ENCODE assay signal across 8 mouse cellular contexts in genomic region chr15:98145559-98146181, GRCm38 (mm10). TPM values are rescaled to one million over a fixed set of nuclear protein-coding genes. Genes with fewer than 3 reads are reported as not detected.
DNase-seq lines count a peak whose midpoint lies in the region; ATAC-seq and TF ChIP-seq lines count a peak whose summit lies in the region.

No protein-coding gene starts in this region.

- H3K9me3 ChIP-seq in erythroblast, embryonic 14.5 days (ENCODE audit: control insufficient read depth, low read length) = no peaks in the 10 kb centered on the region
- H3K9me3 ChIP-seq in heart, embryonic 12.5 days (replicated peaks) = no peaks in the 10 kb centered on the region
- no peaks in the 10 kb centered on the region for H3K9me3 ChIP-seq in kidney, postnatal 0 days (replicated peaks; ENCODE audit: low read length)
- no peaks in the 10 kb centered on the region for H3K9me3 ChIP-seq in liver, embryonic 11.5 days (ENCODE audit: control insufficient read depth, low read length)
- no peaks in the 10 kb centered on the region for H3K9me3 ChIP-seq in stomach, embryonic 14.5 days (ENCODE audit: control insufficient read depth, low read depth, low read length)

- peaks cover 26% of the 10 kb centered on the region for H3K79me2 ChIP-seq in C2C12 (ENCODE audit: control insufficient read depth, insufficient read depth)

- WGBS in heart, embryonic 12.5 days = under 1% methylated on average over 38 of the region's 38 CpGs
- WGBS in kidney, postnatal 0 days = under 1% methylated on average over 38 of the region's 38 CpGs
- 1% methylated on average over 38 of the region's 38 CpGs for WGBS in liver, embryonic 11.5 days
- 1% methylated on average over 38 of the region's 38 CpGs for WGBS in stomach, embryonic 14.5 days

- TF ChIP-seq POLR2A in brain, embryonic 14.5 days (IDR thresholded peaks at IDR 0.05; ENCODE audit: borderline replicate concordance, extremely low read depth, insufficient read depth, insufficient read length, poor library complexity, severe bottlenecking) = peak; percentile 63; the same call in 1 of the 2 replicates

- H3K79me3 ChIP-seq in C2C12 (ENCODE audit: low read depth) = peaks cover 15% of the 10 kb centered on the region

- H3ac ChIP-seq in C2C12 (ENCODE audit: control insufficient read depth, insufficient read length, low read depth) = peak overlapping the region; percentile 72

- peak; percentile 98 for DNase-seq in brain, embryonic 14.5 days (ENCODE audit: low read depth)
- DNase-seq in kidney, postnatal 0 days (ENCODE audit: low spot score) = peak; percentile 97
- DNase-seq in liver, embryonic 11.5 days (ENCODE audit: low spot score) = peak; percentile 89
- DNase-seq in naive thymus-derived CD4-positive, alpha-beta T cell, adult 2 months (ENCODE audit: low read depth) = peak; percentile 94

- H3K4me1 ChIP-seq in erythroblast, embryonic 14.5 days (ENCODE audit: control insufficient read depth) = peaks cover 19% of the 10 kb centered on the region
- H3K4me1 ChIP-seq in heart, embryonic 12.5 days (replicated peaks) = peaks cover 24% of the 10 kb centered on the region
- H3K4me1 ChIP-seq in kidney, postnatal 0 days (replicated peaks; ENCODE audit: insufficient read depth, low read length) = no peaks in the 10 kb centered on the region; the same call in 1 of the 2 replicates
- peaks cover 10% of the 10 kb centered on the region for H3K4me1 ChIP-seq in liver, embryonic 11.5 days (replicated peaks; ENCODE audit: control insufficient read depth, insufficient read depth, low read length)
- H3K4me1 ChIP-seq in stomach, embryonic 14.5 days (ENCODE audit: control insufficient read depth, insufficient read depth, low read length) = 0 out of 2 replicates have a peak, but pooled peaks cover 6% of the 10 kb centered on the region

- H3K4me2 ChIP-seq in heart, embryonic 12.5 days = peak overlapping the region; percentile 88
- peak overlapping the region; percentile 86 for H3K4me2 ChIP-seq in kidney, postnatal 0 days (ENCODE audit: low read length)
- H3K4me2 ChIP-seq in liver, embryonic 11.5 days = peak overlapping the region; percentile 88
- H3K4me2 ChIP-seq in stomach, embryonic 14.5 days (replicated peaks; ENCODE audit: low read depth, low read length) = peak overlapping the region; percentile 80

- TF ChIP-seq CTCF in C2C12 (IDR thresholded peaks at IDR 0.05; ENCODE audit: control insufficient read depth, insufficient read depth, insufficient read length) = no peak
- TF ChIP-seq CTCF in brain, embryonic 14.5 days (IDR thresholded peaks at IDR 0.05; ENCODE audit: borderline replicate concordance, extremely low read depth, insufficient read depth, insufficient read length) = no peak
- TF ChIP-seq CTCF in kidney, postnatal 0 days (IDR thresholded peaks at IDR 0.05; ENCODE audit: low read depth) = no peak

- H3K36me3 ChIP-seq in C2C12 (ENCODE audit: control insufficient read depth, insufficient read depth) = peaks cover 15% of the 10 kb centered on the region
- H3K36me3 ChIP-seq in erythroblast, embryonic 14.5 days (ENCODE audit: control insufficient read depth) = peaks cover 20% of the 10 kb centered on the region
- peaks cover 18% of the 10 kb centered on the region for H3K36me3 ChIP-seq in heart, embryonic 12.5 days
- H3K36me3 ChIP-seq in kidney, postnatal 0 days (ENCODE audit: insufficient read depth, low read length) = peaks cover 5% of the 10 kb centered on the region; the same call in 1 of the 2 replicates
- peaks cover 5% of the 10 kb centered on the region; the same call in 1 of the 2 replicates for H3K36me3 ChIP-seq in liver, embryonic 11.5 days (ENCODE audit: control insufficient read depth, insufficient read depth, low read length)
- H3K36me3 ChIP-seq in stomach, embryonic 14.5 days (ENCODE audit: control insufficient read depth, insufficient read depth, low read length) = peaks cover 6% of the 10 kb centered on the region

- H3K27me3 ChIP-seq in C2C12 (ENCODE audit: control insufficient read depth, insufficient read depth, insufficient read length) = no peaks in the 10 kb centered on the region
- no peaks in the 10 kb centered on the region for H3K27me3 ChIP-seq in erythroblast, embryonic 14.5 days (ENCODE audit: control insufficient read depth)
- no peaks in the 10 kb centered on the region for H3K27me3 ChIP-seq in heart, embryonic 12.5 days (replicated peaks)
- no peaks in the 10 kb centered on the region for H3K27me3 ChIP-seq in kidney, postnatal 0 days (ENCODE audit: insufficient read depth, low read length)
- no peaks in the 10 kb centered on the region for H3K27me3 ChIP-seq in liver, embryonic 11.5 days (replicated peaks; ENCODE audit: control insufficient read depth, insufficient read depth, low read length)
- H3K27me3 ChIP-seq in stomach, embryonic 14.5 days (ENCODE audit: control insufficient read depth, insufficient read depth, low read length) = no peaks in the 10 kb centered on the region

- peak overlapping the region; percentile 98 for H3K4me3 ChIP-seq in C2C12 (ENCODE audit: insufficient read depth, poor library complexity, severe bottlenecking)
- H3K4me3 ChIP-seq in erythroblast, embryonic 14.5 days (replicated peaks) = peak overlapping the region; percentile 95
- peak overlapping the region; percentile 100 for H3K4me3 ChIP-seq in heart, embryonic 12.5 days
- H3K4me3 ChIP-seq in kidney, postnatal 0 days (replicated peaks; ENCODE audit: low read depth, low read length) = peak overlapping the region; percentile 75
- peak overlapping the region; percentile 98 for H3K4me3 ChIP-seq in liver, embryonic 11.5 days (ENCODE audit: low read depth, low read length)
- H3K4me3 ChIP-seq in stomach, embryonic 14.5 days (ENCODE audit: low read depth, low read length) = peak overlapping the region; percentile 99

- peak overlapping the region; percentile 99 for H3K9ac ChIP-seq in heart, embryonic 12.5 days
- peak overlapping the region; percentile 87 for H3K9ac ChIP-seq in kidney, postnatal 0 days (ENCODE audit: low read depth, low read length)
- H3K9ac ChIP-seq in liver, embryonic 11.5 days (ENCODE audit: low read depth, low read length) = peak overlapping the region; percentile 97
- peak overlapping the region; percentile 90 for H3K9ac ChIP-seq in stomach, embryonic 14.5 days (replicated peaks; ENCODE audit: low read depth, low read length)

- H3K27ac ChIP-seq in heart, embryonic 12.5 days (ENCODE audit: poor library complexity, severe bottlenecking) = peak overlapping the region; percentile 91
- peak overlapping the region; percentile 91 for H3K27ac ChIP-seq in kidney, postnatal 0 days
- peak overlapping the region; percentile 59 for H3K27ac ChIP-seq in liver, embryonic 11.5 days (ENCODE audit: low read depth, low read length)
- H3K27ac ChIP-seq in stomach, embryonic 14.5 days (ENCODE audit: low read length) = peak overlapping the region; percentile 72

- ATAC-seq in heart, embryonic 12.5 days (ENCODE audit: insufficient number of reproducible peaks, low FRiP score) = peak; percentile 94
- peak; percentile 94 for ATAC-seq in kidney, postnatal 0 days (replicated peaks; ENCODE audit: low FRiP score, low read depth)
- ATAC-seq in liver, embryonic 11.5 days (replicated peaks; ENCODE audit: low FRiP score) = peak; percentile 96
- peak; percentile 94 for ATAC-seq in stomach, embryonic 14.5 days (ENCODE audit: insufficient number of reproducible peaks, insufficient read depth, low FRiP score, low read depth)

RNA-seq across cellular contexts. Expression of gene Asb8, which starts 19.8 kb away (rescaled TPM):
- 39.0 TPM for polyA plus RNA-seq in C2C12 (2012; fragmentation: generic; extraction: Trizol)
- polyA plus RNA-seq in brain, embryonic 14.5 days (2012; rRNA removed) = 53.9 and 60.1 TPM in 2 replicates
- polyA plus RNA-seq in erythroblast, embryonic 14.5 days (2012) = 0.42 and 0.43 TPM in 2 replicates
- 76.2 and 78.9 TPM in 2 replicates for polyA plus RNA-seq in heart, embryonic 12.5 days (2016; fragmentation: Nextera tagmentation; extraction: Ambion mirVana)
- 49.5 and 52.5 TPM in 2 replicates for polyA plus RNA-seq in kidney, postnatal 0 days (2015; fragmentation: Nextera tagmentation; extraction: Ambion mirVana)
- polyA plus RNA-seq in liver, embryonic 11.5 days (2014; fragmentation: Nextera tagmentation; extraction: Ambion mirVana) = 37.2 and 42.5 TPM in 2 replicates
- 47.6 and 51.7 TPM in 2 replicates for polyA plus RNA-seq in stomach, embryonic 14.5 days (2014; fragmentation: Nextera tagmentation; extraction: Ambion mirVana)

RNA-seq across cellular contexts. Expression of gene Ccdc184, which starts 21.3 kb away (rescaled TPM):
- 1.1 TPM for polyA plus RNA-seq in C2C12 (2012; fragmentation: generic; extraction: Trizol)
- polyA plus RNA-seq in brain, embryonic 14.5 days (2012; rRNA removed) = 43.2 and 59.2 TPM in 2 replicates
- polyA plus RNA-seq in erythroblast, embryonic 14.5 days (2012) = not detected in 2 replicates
- polyA plus RNA-seq in heart, embryonic 12.5 days (2016; fragmentation: Nextera tagmentation; extraction: Ambion mirVana) = 1.4 TPM in 2 replicates
- 1.3 and 1.7 TPM in 2 replicates for polyA plus RNA-seq in kidney, postnatal 0 days (2015; fragmentation: Nextera tagmentation; extraction: Ambion mirVana)
- not detected in 2 replicates for polyA plus RNA-seq in liver, embryonic 11.5 days (2014; fragmentation: Nextera tagmentation; extraction: Ambion mirVana)
- 1.8 and 2.4 TPM in 2 replicates for polyA plus RNA-seq in stomach, embryonic 14.5 days (2014; fragmentation: Nextera tagmentation; extraction: Ambion mirVana)

RNA-seq across cellular contexts. Expression of gene Olfr288, which starts 49.7 kb away (rescaled TPM):
- polyA plus RNA-seq in C2C12 (2012; fragmentation: generic; extraction: Trizol) = not detected
- not detected in 2 replicates for polyA plus RNA-seq in brain, embryonic 14.5 days (2012; rRNA removed)
- not detected in 2 replicates for polyA plus RNA-seq in erythroblast, embryonic 14.5 days (2012)
- polyA plus RNA-seq in heart, embryonic 12.5 days (2016; fragmentation: Nextera tagmentation; extraction: Ambion mirVana) = not detected in 2 replicates
- not detected in 2 replicates for polyA plus RNA-seq in kidney, postnatal 0 days (2015; fragmentation: Nextera tagmentation; extraction: Ambion mirVana)
- polyA plus RNA-seq in liver, embryonic 11.5 days (2014; fragmentation: Nextera tagmentation; extraction: Ambion mirVana) = not detected in 2 replicates
- not detected in 2 replicates for polyA plus RNA-seq in stomach, embryonic 14.5 days (2014; fragmentation: Nextera tagmentation; extraction: Ambion mirVana)

RNA-seq across cellular contexts. Expression of gene Senp1, which starts 52.1 kb away (rescaled TPM):
- 21.7 TPM for polyA plus RNA-seq in C2C12 (2012; fragmentation: generic; extraction: Trizol)
- 20.0 and 25.3 TPM in 2 replicates for polyA plus RNA-seq in brain, embryonic 14.5 days (2012; rRNA removed)
- 0.71 and 1.0 TPM in 2 replicates for polyA plus RNA-seq in erythroblast, embryonic 14.5 days (2012)
- 26.9 and 30.1 TPM in 2 replicates for polyA plus RNA-seq in heart, embryonic 12.5 days (2016; fragmentation: Nextera tagmentation; extraction: Ambion mirVana)
- 17.1 and 17.9 TPM in 2 replicates for polyA plus RNA-seq in kidney, postnatal 0 days (2015; fragmentation: Nextera tagmentation; extraction: Ambion mirVana)
- polyA plus RNA-seq in liver, embryonic 11.5 days (2014; fragmentation: Nextera tagmentation; extraction: Ambion mirVana) = 37.9 and 38.6 TPM in 2 replicates
- 35.5 and 35.8 TPM in 2 replicates for polyA plus RNA-seq in stomach, embryonic 14.5 days (2014; fragmentation: Nextera tagmentation; extraction: Ambion mirVana)

RNA-seq across cellular contexts. Expression of gene Pfkm, which starts 53.3 kb away (rescaled TPM):
- polyA plus RNA-seq in C2C12 (2012; fragmentation: generic; extraction: Trizol) = 36.4 TPM
- polyA plus RNA-seq in brain, embryonic 14.5 days (2012; rRNA removed) = 96.7 and 102 TPM in 2 replicates
- polyA plus RNA-seq in erythroblast, embryonic 14.5 days (2012) = 2.4 and 3.1 TPM in 2 replicates
- polyA plus RNA-seq in heart, embryonic 12.5 days (2016; fragmentation: Nextera tagmentation; extraction: Ambion mirVana) = 80.3 and 82.2 TPM in 2 replicates
- 34.2 and 35.3 TPM in 2 replicates for polyA plus RNA-seq in kidney, postnatal 0 days (2015; fragmentation: Nextera tagmentation; extraction: Ambion mirVana)
- 37.2 and 42.5 TPM in 2 replicates for polyA plus RNA-seq in liver, embryonic 11.5 days (2014; fragmentation: Nextera tagmentation; extraction: Ambion mirVana)
- 29.6 and 33.7 TPM in 2 replicates for polyA plus RNA-seq in stomach, embryonic 14.5 days (2014; fragmentation: Nextera tagmentation; extraction: Ambion mirVana)

Comparison
In these comparisons a context has a peak if more than half of its experiments do, and no peak if none do; other contexts are left out.
1. Peak in every context shown above with its lines: DNase-seq, ATAC-seq, H3K4me3 ChIP-seq and H3K27ac ChIP-seq.
2. RNA of gene Asb8, which starts 19.8 kb away (polyA plus RNA-seq): 76.2 to 78.9 TPM in heart, embryonic 12.5 days, 53.9 to 60.1 TPM in brain, embryonic 14.5 days, 49.5 to 52.5 TPM in kidney, postnatal 0 days, 47.6 to 51.7 TPM in stomach, embryonic 14.5 days, 39.0 TPM in C2C12 (single experiment) and 37.2 to 42.5 TPM in liver, embryonic 11.5 days; 0.42 to 0.43 TPM in erythroblast, embryonic 14.5 days; every median in the first group is over 10 times any median in the second.
3. RNA of gene Ccdc184, which starts 21.3 kb away (polyA plus RNA-seq): 43.2 to 59.2 TPM in brain, embryonic 14.5 days; 1.8 to 2.4 TPM in stomach, embryonic 14.5 days, 1.3 to 1.7 TPM in kidney, postnatal 0 days, 1.4 TPM in heart, embryonic 12.5 days, 1.1 TPM in C2C12 (single experiment), not detected in erythroblast, embryonic 14.5 days and not detected in liver, embryonic 11.5 days; every median in the first group is over 10 times any median in the second.